Mouse (Mus musculus) testis, adult 2 months (tissue): Measurements from ENCODE around the gene Traf5.

Experiments used
- CTCF ChIP-seq: fragments of 200-500 bp; IDR thresholded peaks from 2 replicates; pipeline ENCODE4 v1.5.1; 2012; ENCODE audit warnings: low read depth, mild to moderate bottlenecking, inconsistent platforms, low read length, moderate library complexity; ENCODE audit not compliant: control insufficient read depth, insufficient read depth, insufficient replicate concordance
- POLR2A ChIP-seq: fragments of 200-500 bp; IDR thresholded peaks from 2 replicates; pipeline ENCODE4 v1.6.1; 2012; ENCODE audit warnings: low read depth, mild to moderate bottlenecking, inconsistent platforms, low read length, moderate library complexity; ENCODE audit not compliant: control insufficient read depth

GRCm38 (mm10) chr1:192074824-192075223, 17.5 kb downstream of the Traf5 start:
- TF ChIP-seq CTCF (no peak), POLR2A (no peak)
